Mouse (Mus musculus): ENCODE data around the gene Rpl7l1. TPM values are rescaled to one million over a fixed set of nuclear protein-coding genes. Genes with fewer than 3 reads are reported as not detected.

Rpl7l1 gene
- 10 to 100 TPM; 16.7 to 71.0 (median 37.8) TPM for total RNA-seq (2018; cell fraction: chromatin; rRNA removed)
- total RNA-seq (2018; cell fraction: cytosol; rRNA removed), result 10 to 100 TPM; 50.7 to 93.7 (median 70.4) TPM
- total RNA-seq (2018; cell fraction: nucleus; rRNA removed), result 10 to 100 TPM; 17.2 to 62.0 (median 29.1) TPM
- 64.6 to 81.8 TPM (median 70.4 TPM) in 3 replicates for polyA plus RNA-seq (2018)

DNA sequence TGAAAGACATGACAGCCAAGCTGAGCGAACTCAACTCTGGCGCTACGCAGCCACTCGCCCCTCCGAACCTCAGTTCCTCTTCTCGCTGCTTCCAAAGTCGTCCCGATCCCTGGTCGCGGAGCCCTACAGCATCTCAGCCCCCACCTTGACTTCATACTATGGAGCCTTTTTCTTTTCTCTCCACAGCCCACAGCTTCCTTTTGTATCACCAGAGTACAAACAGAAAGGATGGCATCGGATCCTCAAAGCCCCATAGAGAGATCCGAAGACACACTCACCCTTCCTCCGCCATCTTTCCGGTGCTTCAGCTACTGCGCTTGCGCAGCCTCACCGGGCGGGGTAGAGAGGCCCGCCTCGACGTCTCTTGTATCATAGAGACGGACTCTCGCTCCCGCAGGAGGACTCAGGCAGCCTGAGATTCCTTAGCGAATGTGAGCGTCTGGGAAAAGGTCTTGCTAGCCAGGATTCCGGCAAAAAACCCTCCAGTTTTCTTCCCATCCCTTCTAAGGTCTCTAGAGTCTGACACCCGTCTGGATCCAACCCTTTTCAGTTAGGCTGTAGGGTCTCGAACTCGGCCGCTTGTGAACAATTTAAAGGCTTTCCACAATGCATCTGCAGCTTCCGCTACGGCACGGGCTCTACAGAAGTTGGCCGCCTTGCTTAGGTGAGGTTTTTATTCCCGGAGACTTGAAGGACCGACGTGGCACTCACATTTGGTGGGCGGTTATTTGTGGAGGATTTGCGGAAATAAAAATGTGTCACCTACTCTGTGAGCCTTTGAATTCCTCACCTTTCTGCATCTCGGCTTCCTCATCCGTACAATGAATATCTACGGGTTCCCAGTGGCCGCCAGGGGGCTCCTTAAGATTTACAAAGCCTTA, at the start of gene Rpl7l1:
Gene Rpl7l1, minus strand, starts transcription at position 332 of the 881 bp plus-strand sequence.
- H3K79me2 ChIP-seq (ENCODE audit: inconsistent target), result peaks cover 39% of the 10 kb centered on the region
- peak within 1 kb of the TSS; percentile 80 for H3K4me3 ChIP-seq (ENCODE audit: inconsistent target)
- H3K36me3 ChIP-seq (ENCODE audit: inconsistent target), result peaks cover 31% of the 10 kb centered on the region
- H3K27ac ChIP-seq, result peak within 1 kb of the TSS; percentile 59
- under 1% methylated on average over 44 of the region's 44 CpGs for WGBS (ENCODE audit: missing documents)

DNA sequence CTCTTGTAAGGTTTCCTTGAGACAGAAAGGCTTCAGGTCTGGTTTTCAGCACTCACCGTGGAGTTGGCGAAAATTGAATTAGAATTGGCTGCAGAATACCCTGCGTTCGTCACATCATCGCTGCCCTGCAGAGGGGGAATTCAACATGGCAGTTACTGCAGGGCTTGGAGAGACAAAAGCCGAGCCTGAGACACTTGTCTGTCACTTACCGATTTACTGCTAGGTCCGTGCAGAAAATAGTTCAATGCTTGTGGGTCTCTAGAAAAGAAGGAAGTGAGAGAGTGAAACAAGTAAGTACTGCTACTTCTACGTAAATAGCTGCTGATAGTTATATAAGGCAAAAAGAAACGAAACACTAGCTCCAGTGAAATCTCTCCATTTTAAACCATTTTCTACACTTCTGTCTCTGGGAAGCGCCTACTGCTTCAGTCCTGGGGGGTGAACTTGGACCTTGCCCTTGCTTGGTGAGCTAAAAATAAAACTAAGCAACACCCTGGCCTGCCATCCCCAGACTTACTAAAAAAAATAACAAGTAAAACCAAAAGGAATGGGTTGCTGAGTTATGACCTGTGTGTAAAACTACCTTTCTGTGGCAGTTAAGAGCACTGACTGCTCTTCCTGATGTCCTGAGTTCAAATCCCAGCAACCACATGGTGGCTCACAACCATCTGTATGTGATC, 47.5 kb upstream of the Rpl7l1 start:
- peak overlapping the region; percentile 87 for H3K27ac ChIP-seq
- peak overlapping the region; percentile 8; the same call in 1 of the 2 replicates for H3K4me3 ChIP-seq (ENCODE audit: inconsistent target)
- H3K36me3 ChIP-seq (ENCODE audit: inconsistent target), result peaks cover 11% of the 10 kb centered on the region
- peaks cover 19% of the 10 kb centered on the region for H3K79me2 ChIP-seq (ENCODE audit: inconsistent target)
- WGBS (ENCODE audit: missing documents), result 8% methylated on average over 11 of the region's 11 CpGs

DNA sequence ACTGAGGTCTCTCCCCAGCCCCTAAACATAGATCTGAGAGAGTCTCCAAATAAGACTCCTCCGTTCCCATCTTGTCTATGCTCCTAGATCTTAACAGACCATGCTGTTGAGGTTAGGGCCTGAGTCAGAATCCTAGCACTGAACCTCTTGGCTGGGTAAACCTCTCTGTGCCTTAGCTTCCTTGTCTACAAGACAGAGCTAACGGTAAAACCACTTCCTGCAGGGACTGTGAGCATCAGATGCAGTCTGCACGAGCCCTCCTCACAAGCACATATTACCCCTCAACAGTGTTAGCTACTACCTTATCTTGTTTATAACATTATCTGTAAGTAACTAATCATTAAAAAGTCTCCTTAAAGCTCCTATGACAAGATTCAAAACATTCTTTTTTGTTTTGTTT, 46.5 kb upstream of the Rpl7l1 start:
- Histone ChIP-seq H3K79me2 (ENCODE audit: inconsistent target) (peaks cover 19% of the 10 kb centered on the region), H3K36me3 (ENCODE audit: inconsistent target) (peaks cover 19% of the 10 kb centered on the region), H3K4me3 (ENCODE audit: inconsistent target) (no peak overlapping the region), H3K27ac (peak overlapping the region; percentile 87; the same call in 1 of the 2 replicates)
- 28% methylated on average over 3 of the region's 3 CpGs for WGBS (ENCODE audit: missing documents)

DNA sequence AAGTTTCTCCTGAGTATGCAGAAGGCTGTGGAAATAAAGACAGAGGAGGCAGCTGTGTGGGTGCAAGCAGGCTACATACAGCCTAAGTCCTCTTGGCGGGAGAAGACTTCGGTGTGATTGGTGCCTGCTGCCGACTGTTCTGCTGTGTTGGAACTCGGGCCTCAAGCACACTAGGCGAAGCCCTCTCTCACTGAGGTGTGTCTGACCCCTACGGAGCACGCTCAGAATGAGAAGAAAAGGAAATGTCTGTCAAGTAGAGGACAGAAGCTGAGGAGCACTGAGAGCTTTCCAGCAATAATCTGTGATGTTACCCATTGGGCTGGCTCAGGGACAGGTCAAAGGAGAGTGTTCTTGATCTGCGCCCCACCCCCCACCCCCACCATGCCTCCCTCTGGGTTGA, 40.6 kb upstream of the Rpl7l1 start:
- Histone ChIP-seq H3K36me3 (ENCODE audit: inconsistent target) (peaks cover 58% of the 10 kb centered on the region), H3K4me3 (ENCODE audit: inconsistent target) (no peak overlapping the region), H3K79me2 (ENCODE audit: inconsistent target) (peaks cover 33% of the 10 kb centered on the region; the same call in 1 of the 2 replicates), H3K27ac (no peak overlapping the region)
- WGBS (ENCODE audit: missing documents), result 97% methylated on average over 8 of the region's 8 CpGs

DNA sequence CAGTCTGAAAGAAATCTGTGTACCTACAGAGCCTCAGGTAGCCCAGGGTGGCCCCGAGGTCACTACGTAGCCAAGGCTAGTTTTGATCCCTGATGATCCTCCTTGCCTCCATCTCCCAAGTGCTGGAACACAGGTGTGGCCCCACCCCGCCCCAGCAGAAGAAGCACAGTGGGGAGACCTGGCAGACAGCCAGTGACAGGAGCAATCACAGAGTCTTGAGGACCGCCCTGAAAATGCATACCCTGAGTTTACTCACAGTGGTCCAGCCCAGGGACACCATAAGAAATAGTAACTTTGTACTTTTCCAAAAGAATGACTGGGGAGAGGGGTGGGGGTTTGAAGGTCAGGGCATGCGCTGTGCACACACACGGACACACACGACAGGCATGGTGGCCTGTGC, 38.2 kb upstream of the Rpl7l1 start:
- Histone ChIP-seq H3K36me3 (ENCODE audit: inconsistent target) (peaks cover 67% of the 10 kb centered on the region), H3K79me2 (ENCODE audit: inconsistent target) (peaks cover 33% of the 10 kb centered on the region; the same call in 1 of the 2 replicates), H3K4me3 (ENCODE audit: inconsistent target) (no peak overlapping the region), H3K27ac (no peak overlapping the region)
- 97% methylated on average over 7 of the region's 7 CpGs for WGBS (ENCODE audit: missing documents)

DNA sequence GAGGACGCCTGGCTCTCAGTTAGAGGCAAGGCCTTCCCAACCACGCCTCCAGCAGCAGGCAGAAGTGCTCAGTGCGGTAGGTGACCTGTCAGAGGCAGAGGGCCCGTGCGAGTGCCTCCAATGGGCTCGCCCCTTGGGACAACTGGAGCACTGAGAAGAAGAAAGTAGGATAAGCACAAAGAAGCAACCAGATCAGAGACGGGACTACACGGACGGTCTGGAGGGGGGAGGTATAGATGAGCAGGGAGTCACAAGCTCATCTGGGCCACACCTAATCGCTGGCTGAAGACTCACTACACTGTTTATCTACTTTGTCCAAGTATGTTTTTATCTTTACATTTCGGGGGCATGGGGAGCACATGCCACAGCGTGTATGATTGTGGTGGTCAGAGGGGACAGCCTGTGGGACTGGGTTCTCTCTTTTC, 35.3 kb upstream of the Rpl7l1 start:
- Histone ChIP-seq H3K36me3 (ENCODE audit: inconsistent target) (peaks cover 66% of the 10 kb centered on the region; the same call in 1 of the 2 replicates), H3K79me2 (ENCODE audit: inconsistent target) (peaks cover 33% of the 10 kb centered on the region; the same call in 1 of the 2 replicates), H3K4me3 (ENCODE audit: inconsistent target) (no peak overlapping the region), H3K27ac (no peak overlapping the region)
- WGBS (ENCODE audit: missing documents), result 96% methylated on average over 12 of the region's 12 CpGs

DNA sequence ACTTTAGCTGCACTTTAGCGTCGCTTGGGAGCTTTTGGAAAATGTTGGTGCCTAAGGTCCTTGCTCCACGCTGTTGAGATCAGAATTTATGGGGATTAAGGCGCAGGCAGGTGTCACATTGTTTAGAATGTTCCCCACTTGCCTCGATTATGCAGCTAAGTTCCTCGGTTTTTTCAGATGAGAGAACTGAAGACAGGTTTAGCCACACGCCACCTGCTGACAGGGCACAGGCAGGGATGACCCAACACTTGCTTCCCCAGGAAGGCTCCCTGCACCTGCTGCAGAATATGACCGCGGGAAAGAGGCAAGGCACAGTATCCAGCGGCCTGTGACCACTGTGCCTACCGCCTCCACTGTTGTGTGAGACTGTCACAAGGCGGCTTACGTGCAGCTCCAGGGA, 33.8 kb upstream of the Rpl7l1 start:
- H3K79me2 ChIP-seq (ENCODE audit: inconsistent target), result peaks cover 25% of the 10 kb centered on the region; the same call in 1 of the 2 replicates
- no peak overlapping the region for H3K27ac ChIP-seq
- peaks cover 66% of the 10 kb centered on the region; the same call in 1 of the 2 replicates for H3K36me3 ChIP-seq (ENCODE audit: inconsistent target)
- 90% methylated on average over 13 of the region's 13 CpGs for WGBS (ENCODE audit: missing documents)
- no peak overlapping the region for H3K4me3 ChIP-seq (ENCODE audit: inconsistent target)

DNA sequence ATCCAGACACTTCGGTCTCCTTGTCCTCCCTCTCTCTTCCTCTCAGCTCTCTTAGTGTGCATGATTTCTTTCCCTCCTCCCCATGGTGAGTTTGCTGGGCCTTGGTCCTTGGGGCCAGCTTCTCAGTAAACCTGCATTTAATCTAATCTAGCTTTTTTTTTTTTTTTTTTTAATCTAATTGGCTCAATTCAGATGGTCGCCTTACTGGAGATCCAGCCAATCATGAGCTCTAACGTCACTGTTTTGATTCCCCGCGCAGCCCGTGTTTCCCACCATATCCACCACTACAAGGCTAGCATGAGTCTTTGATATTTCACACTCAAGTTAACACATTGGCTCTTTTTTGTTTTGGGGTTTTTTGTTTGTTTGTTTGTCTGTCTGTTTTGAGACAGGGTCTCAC, 32.0 kb upstream of the Rpl7l1 start:
- peaks cover 65% of the 10 kb centered on the region; the same call in 1 of the 2 replicates for H3K36me3 ChIP-seq (ENCODE audit: inconsistent target)
- H3K79me2 ChIP-seq (ENCODE audit: inconsistent target), result peaks cover 10% of the 10 kb centered on the region; the same call in 1 of the 2 replicates
- no peak overlapping the region for H3K27ac ChIP-seq
- no peak overlapping the region for H3K4me3 ChIP-seq (ENCODE audit: inconsistent target)
- WGBS (ENCODE audit: missing documents), result 98% methylated on average over 6 of the region's 6 CpGs

DNA sequence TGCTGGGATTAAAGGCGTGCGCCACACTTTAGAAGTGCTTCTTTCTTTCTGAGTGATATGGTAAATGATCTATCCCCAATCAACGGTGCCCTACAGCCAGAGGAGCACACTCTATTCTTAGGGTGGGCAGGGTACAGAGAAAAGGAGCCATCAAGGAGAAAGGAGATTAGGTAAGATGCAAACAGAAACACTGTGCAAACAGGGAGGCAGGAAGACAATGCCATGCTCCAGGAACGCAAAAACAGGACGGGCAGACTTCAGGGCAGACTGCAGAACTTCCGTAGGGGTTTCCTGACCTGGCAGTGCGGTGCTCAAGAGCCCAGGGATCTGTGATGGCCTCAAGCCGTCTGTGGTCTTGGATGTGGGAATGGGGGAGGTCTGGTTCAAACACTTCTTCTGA, 31.2 kb upstream of the Rpl7l1 start:
- Histone ChIP-seq H3K4me3 (ENCODE audit: inconsistent target) (no peak overlapping the region), H3K79me2 (ENCODE audit: inconsistent target) (peaks cover under 1% of the 10 kb centered on the region; the same call in 1 of the 2 replicates), H3K27ac (no peak overlapping the region), H3K36me3 (ENCODE audit: inconsistent target) (peaks cover 66% of the 10 kb centered on the region; the same call in 1 of the 2 replicates)
- 92% methylated on average over 8 of the region's 8 CpGs for WGBS (ENCODE audit: missing documents)

DNA sequence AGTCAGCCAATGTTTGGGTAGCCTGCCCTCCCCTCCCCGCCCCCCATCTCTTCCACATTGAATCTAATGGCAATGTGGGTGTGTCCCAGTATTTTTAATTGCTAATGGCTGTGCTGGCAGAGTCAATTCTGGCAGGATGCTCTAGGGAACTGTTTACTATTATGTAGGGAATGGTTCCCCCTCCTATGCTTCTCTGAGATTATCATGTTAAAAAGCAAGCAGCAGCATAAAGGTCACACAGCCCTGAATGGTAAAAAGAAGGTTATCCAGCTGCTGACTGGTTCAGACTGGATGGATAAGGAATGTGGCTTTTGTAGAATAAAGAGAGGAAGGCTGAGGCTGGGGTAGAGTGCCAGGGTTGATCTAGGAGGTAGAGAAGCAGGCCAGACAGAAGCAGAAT, 30.0 kb upstream of the Rpl7l1 start:
- Histone ChIP-seq H3K27ac (no peak overlapping the region), H3K79me2 (ENCODE audit: inconsistent target) (no peaks in the 10 kb centered on the region; the same call in 1 of the 2 replicates), H3K4me3 (ENCODE audit: inconsistent target) (no peak overlapping the region), H3K36me3 (ENCODE audit: inconsistent target) (peaks cover 68% of the 10 kb centered on the region)
- WGBS (ENCODE audit: missing documents), result 100% methylated on average over 1 of the region's 1 CpGs

DNA sequence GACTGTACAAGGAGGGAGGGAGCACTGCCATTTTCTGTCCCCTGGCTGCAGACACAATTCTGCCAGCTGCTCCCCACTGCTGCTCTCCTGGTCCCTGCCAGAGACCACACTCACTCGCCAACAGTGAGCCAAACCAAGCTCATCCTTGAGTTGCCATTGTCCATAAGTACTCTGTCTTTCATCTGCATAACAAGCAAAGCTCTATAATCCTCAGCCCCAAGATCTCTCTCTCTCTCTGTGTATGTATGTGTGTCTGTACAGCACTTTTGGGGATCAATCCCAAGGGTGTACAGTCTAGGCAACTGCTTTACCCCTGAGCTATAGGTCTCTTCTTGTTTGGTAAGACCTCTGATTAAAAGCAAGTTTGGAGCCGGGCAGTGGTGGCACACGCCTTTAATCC, 28.2 kb upstream of the Rpl7l1 start:
- no peak overlapping the region for H3K4me3 ChIP-seq (ENCODE audit: inconsistent target)
- 100% methylated on average over 3 of the region's 3 CpGs for WGBS (ENCODE audit: missing documents)
- peaks cover 78% of the 10 kb centered on the region for H3K36me3 ChIP-seq (ENCODE audit: inconsistent target)
- no peak overlapping the region for H3K27ac ChIP-seq
- no peaks in the 10 kb centered on the region; the same call in 1 of the 2 replicates for H3K79me2 ChIP-seq (ENCODE audit: inconsistent target)

DNA sequence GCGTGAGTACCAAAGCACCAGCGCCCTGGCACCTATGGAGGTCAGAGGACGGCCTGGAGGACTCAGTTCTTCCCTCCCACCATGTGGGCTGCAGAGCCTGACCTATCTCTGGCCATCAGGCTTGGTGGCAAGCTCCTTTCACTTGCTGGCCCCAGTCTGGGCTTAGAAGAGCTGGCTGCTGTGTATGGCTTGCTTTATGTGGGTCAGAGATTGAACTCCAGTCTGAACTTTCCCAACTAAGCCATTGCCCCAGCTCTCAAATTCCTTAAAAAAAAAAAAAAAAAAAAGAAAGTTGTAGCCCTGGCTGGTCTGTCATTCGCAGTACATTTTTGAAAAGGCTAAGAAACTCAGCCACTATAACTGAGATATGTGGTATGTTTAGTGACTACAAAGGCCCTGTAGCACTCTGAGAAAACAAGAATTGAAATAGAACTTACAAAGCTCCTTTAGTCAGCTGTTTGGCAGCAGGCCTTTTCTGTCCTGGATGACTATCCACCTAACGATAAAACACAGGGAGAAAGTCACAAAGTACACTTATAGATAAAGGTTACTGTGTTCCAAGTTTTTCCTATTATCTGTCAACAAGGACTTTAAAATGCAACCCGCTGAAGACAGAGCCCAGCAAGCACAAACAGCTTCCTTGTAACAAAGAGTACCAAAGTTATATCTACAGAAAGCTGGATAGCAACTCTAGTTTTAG, 26.8 kb upstream of the Rpl7l1 start:
- no peak overlapping the region for H3K4me3 ChIP-seq (ENCODE audit: inconsistent target)
- 89% methylated on average over 6 of the region's 6 CpGs for WGBS (ENCODE audit: missing documents)
- H3K36me3 ChIP-seq (ENCODE audit: inconsistent target), result peaks cover 79% of the 10 kb centered on the region
- no peaks in the 10 kb centered on the region for H3K79me2 ChIP-seq (ENCODE audit: inconsistent target)
- H3K27ac ChIP-seq, result no peak overlapping the region

DNA sequence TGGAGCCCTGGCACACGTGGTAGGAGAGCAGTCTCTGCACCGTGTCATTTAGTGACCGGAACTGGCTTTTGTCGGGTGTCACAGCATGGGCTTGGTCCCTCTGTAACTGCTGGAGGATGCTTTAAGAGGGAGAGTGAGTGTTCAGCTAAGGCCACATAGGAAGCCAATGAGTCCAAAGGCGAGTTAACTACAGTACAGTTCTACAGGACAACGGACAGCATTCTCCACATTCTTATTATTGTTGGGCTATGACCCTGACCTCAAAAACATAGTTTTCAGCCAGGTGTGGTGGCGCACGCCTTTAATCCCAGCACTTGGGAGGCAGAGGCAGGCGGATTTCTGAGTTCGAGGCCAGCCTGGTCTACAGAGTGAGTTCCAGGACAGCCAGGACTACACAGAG, 25.9 kb upstream of the Rpl7l1 start:
- Histone ChIP-seq H3K36me3 (ENCODE audit: inconsistent target) (peaks cover 71% of the 10 kb centered on the region), H3K79me2 (ENCODE audit: inconsistent target) (no peaks in the 10 kb centered on the region), H3K4me3 (ENCODE audit: inconsistent target) (no peak overlapping the region), H3K27ac (no peak overlapping the region)
- WGBS (ENCODE audit: missing documents), result 100% methylated on average over 6 of the region's 10 CpGs

DNA sequence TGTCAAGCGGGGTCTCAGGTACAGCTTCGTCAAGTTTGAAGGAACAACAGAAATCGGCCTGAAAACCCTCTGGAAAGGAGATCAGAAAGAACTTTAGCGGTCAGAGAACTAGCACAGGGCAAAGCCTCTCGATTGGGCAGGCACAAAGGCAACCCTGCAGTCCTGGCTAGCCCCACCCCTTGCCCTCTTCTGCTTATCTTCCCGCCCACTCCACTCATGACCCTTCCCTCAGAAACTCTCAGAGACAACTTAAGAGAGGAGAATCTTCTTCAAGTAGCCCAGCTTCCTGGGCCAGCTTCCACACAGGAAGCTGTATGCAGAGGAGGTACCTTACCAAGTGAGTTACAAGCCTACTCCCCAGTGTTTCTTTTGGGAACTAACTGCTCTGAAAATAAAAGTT, 19.3 kb upstream of the Rpl7l1 start:
- Histone ChIP-seq H3K79me2 (ENCODE audit: inconsistent target) (no peaks in the 10 kb centered on the region), H3K4me3 (ENCODE audit: inconsistent target) (no peak overlapping the region), H3K27ac (peak overlapping the region; percentile 10; the same call in 1 of the 2 replicates), H3K36me3 (ENCODE audit: inconsistent target) (peaks cover 39% of the 10 kb centered on the region)
- WGBS (ENCODE audit: missing documents), result 88% methylated on average over 6 of the region's 6 CpGs
